Mouse (Mus musculus): Measurements from ENCODE around the gene Gm9745.
"Not testable (repeated sequence)": the region's sequence is repeated elsewhere in the genome, so short reads cannot be mapped to it uniquely, and the experiment has no call there.

DNA sequence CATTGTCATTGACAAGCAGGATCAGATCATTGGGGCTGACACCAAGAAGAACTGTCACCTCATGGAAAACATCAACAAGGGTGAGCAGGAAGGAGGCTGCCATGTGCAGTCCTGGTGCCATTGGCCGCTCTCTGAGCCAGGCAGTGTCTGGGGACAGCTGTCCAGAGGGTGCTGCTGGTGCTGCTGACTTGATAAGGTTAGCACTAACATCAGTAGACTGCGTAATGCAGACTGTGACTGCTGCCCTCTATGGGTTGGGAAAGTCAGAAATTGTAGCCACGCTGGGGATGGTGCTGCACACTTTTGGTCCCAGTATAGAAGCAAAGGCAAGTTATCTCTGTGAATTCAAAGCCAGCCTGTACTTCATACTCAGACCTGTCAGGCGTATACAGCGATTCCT is 8.8 kb upstream of the Gm9745 start:
- TF ChIP-seq CTCF (IDR thresholded peaks at IDR 0.05; ENCODE audit: borderline replicate concordance, control insufficient read depth, extremely low read depth, insufficient read depth, low read length, poor library complexity); POLR2A (IDR thresholded peaks at IDR 0.05; ENCODE audit: control insufficient read depth, extremely low read depth, insufficient read depth, low read length, poor library complexity): not testable (repeated sequence)

Measured in thymus, adult 2 months (tissue).